Mouse (Mus musculus) bone marrow macrophage, adult 2 months (primary cell): ENCODE results near the gene Rhbdd1.

ENCODE experiments used
- CTCF ChIP-seq: IDR thresholded peaks from 2 replicates; pipeline ENCODE4 v1.5.1; 2012; ENCODE audit warnings: low read depth, mild to moderate bottlenecking, low read length, moderate library complexity
- POLR2A ChIP-seq: IDR thresholded peaks from 2 replicates; pipeline ENCODE4 v1.6.1; 2012; ENCODE audit warnings: mild to moderate bottlenecking, low read depth, low read length, borderline replicate concordance

GRCm38 (mm10) chr1:82321441-82321840 is 5.2 kb downstream of the Rhbdd1 start:
- TF ChIP-seq POLR2A (no peak), CTCF (no peak)
